Mouse (Mus musculus): ENCODE measurements around the gene Icam2. TPM values are rescaled to one million over a fixed set of nuclear protein-coding genes. Genes with fewer than 3 reads are reported as not detected.

Icam2 gene
- total and polyA plus RNA-seq, 3 experiments, result 15.3 to 40.1 (median 26.7) TPM

- no peak overlapping the region for H3K9ac ChIP-seq (ENCODE audit: insufficient read depth, low read depth)
- DNase-seq (ENCODE audit: extremely low read depth), result peak; percentile 89
- H3K9me3 ChIP-seq (replicated peaks; ENCODE audit: low read length), result no peaks in the 10 kb centered on the region
- H3K27me3 ChIP-seq (replicated peaks), result peaks cover 3% of the 10 kb centered on the region
- in situ Hi-C loops (cut with MboI; ENCODE audit: low pct_ligation_motif_present, low pct_unique_long_range_greater_than_20kb, low sequenced_read_pairs), result loop anchor here (5.0 to 10.0 kb wide), 3 partner anchors 42 to 165 kb away; no protein-coding TSS in a partner anchor
- dilution Hi-C loops (cut with MboI; ENCODE audit: extremely low pct_ligation_motif_present, extremely low pct_unique_long_range_greater_than_20kb, low sequenced_read_pairs), result no loop called here
- H3K27ac ChIP-seq (ENCODE audit: insufficient read depth, low read depth), result no peak overlapping the region
- H3K4me3 ChIP-seq (replicated peaks in 1 of 3; ENCODE audit: low read depth in 2 of 3, low read length in 2 of 3, poor library complexity in 1 of 3), result no peak overlapping the region
- peak; percentile 50 to 100; a peak in 3 of 4 replicates for TF ChIP-seq CTCF (conservative IDR thresholded peaks at IDR 0.05 in 1 of 2, IDR thresholded peaks at IDR 0.05 in 1 of 2; ENCODE audit: low read depth in 2 of 2, low read length in 2 of 2)
- TF ChIP-seq ZNF384 (IDR thresholded peaks at IDR 0.05; ENCODE audit: low read depth, low read length), result 0 out of 2 replicates have a peak, but pooled peaks have one; percentile 24
- TF ChIP-seq RAD21 (IDR thresholded peaks at IDR 0.05; ENCODE audit: low read depth, low read length), result peak; percentile 99
- TF ChIP-seq IRF4 (IDR thresholded peaks at IDR 0.05; ENCODE audit: low read depth, low read length), result peak; percentile 50; the same call in 1 of the 2 replicates
- 0 out of 2 replicates have a peak, but pooled peaks have one; percentile 16 for TF ChIP-seq TBP (conservative IDR thresholded peaks at IDR 0.05; ENCODE audit: low read depth, low read length)
- TF ChIP-seq TCF12 (IDR thresholded peaks at IDR 0.05; ENCODE audit: low read depth, low read length), result peak; percentile 27; the same call in 1 of the 2 replicates
- no peak for TF ChIP-seq MAFK (IDR thresholded peaks at IDR 0.05; ENCODE audit: insufficient replicate concordance, low read length)
- peak; percentile 94 for TF ChIP-seq ZC3H11A (IDR thresholded peaks at IDR 0.05; ENCODE audit: low read depth, low read length)
- no peak for TF ChIP-seq POLR2AphosphoS2 (IDR thresholded peaks at IDR 0.05; ENCODE audit: low read depth, low read length)
- no peak for TF ChIP-seq UBTF (IDR thresholded peaks at IDR 0.05; ENCODE audit: low read depth, low read length)
- peak; percentile 35; the same call in 1 of the 2 replicates for TF ChIP-seq HCFC1 (IDR thresholded peaks at IDR 0.05; ENCODE audit: low read depth, low read length)
- TF ChIP-seq MXI1 (IDR thresholded peaks at IDR 0.05; ENCODE audit: low read depth, low read length), result peak; percentile 28; the same call in 1 of the 2 replicates
- TF ChIP-seq SIN3A (IDR thresholded peaks at IDR 0.05; ENCODE audit: low read length), result peak; percentile 51; the same call in 1 of the 2 replicates
- TF ChIP-seq ZMIZ1 (IDR thresholded peaks at IDR 0.05; ENCODE audit: low read depth, low read length), result no peak
- peak; percentile 77 for TF ChIP-seq MEF2A (IDR thresholded peaks at IDR 0.05; ENCODE audit: borderline replicate concordance, low read depth, low read length)
- TF ChIP-seq SMC3 (IDR thresholded peaks at IDR 0.05; ENCODE audit: low read depth, low read length), result peak; percentile 99
- peak; percentile 81; the same call in 1 of the 2 replicates for TF ChIP-seq NELFE (IDR thresholded peaks at IDR 0.05; ENCODE audit: low read depth, low read length)
- TF ChIP-seq KAT2A (IDR thresholded peaks at IDR 0.05; ENCODE audit: insufficient replicate concordance, low read length), result no peak
- peak; percentile 98 for TF ChIP-seq MYC (IDR thresholded peaks at IDR 0.05; ENCODE audit: low read depth, low read length)
- no peak for TF ChIP-seq NRF1 (IDR thresholded peaks at IDR 0.05; ENCODE audit: low read depth, low read length)
- no peak for TF ChIP-seq BHLHE40 (IDR thresholded peaks at IDR 0.05; ENCODE audit: low read depth, low read length)
- no peak; the same call in 1 of the 2 replicates for TF ChIP-seq JUND (conservative IDR thresholded peaks at IDR 0.05; ENCODE audit: low read depth, low read length)
- no peak for TF ChIP-seq GABPA (IDR thresholded peaks at IDR 0.05; ENCODE audit: insufficient replicate concordance, low read depth, low read length)
- TF ChIP-seq MAX (IDR thresholded peaks at IDR 0.05; ENCODE audit: low read length), result peak; percentile 97
- TF ChIP-seq ELF1 (IDR thresholded peaks at IDR 0.05; ENCODE audit: low read depth, low read length), result 0 out of 2 replicates have a peak, but pooled peaks have one; percentile 21
- no peaks in the 10 kb centered on the region for H3K36me3 ChIP-seq (replicated peaks in 1 of 2; ENCODE audit: control insufficient read depth in 1 of 2, insufficient read depth in 1 of 2, low read length in 1 of 2)
- H3K4me1 ChIP-seq (ENCODE audit: control insufficient read depth in 1 of 2, insufficient read depth in 2 of 2), result peaks cover 20 to 37% of the 10 kb centered on the region in 2 experiments
- no peaks in the 10 kb centered on the region for H3K79me2 ChIP-seq (replicated peaks; ENCODE audit: control insufficient read depth, extremely low read depth, insufficient read depth, poor library complexity, severe bottlenecking)
- H3K4me2 ChIP-seq (ENCODE audit: insufficient read depth, low read depth, poor library complexity, severe bottlenecking), result no peak overlapping the region
Observed at GRCm38 (mm10) chr11:106329682-106330081, 58.2 kb downstream of the Icam2 start.
